Mouse (Mus musculus) frontal cortex, postnatal 14 days (tissue): Measurements from ENCODE around the gene Fgd2.

ENCODE experiments used
- DNase-seq, 2 experiments: peaks; one replicate each; pipeline ENCODE4 v3.0.0; 2022; ENCODE audit warnings: low spot score in 2 of 2

Gene Fgd2

GRCm38 (mm10) chr17:29397480-29398433 lies 37.0 kb downstream of the Fgd2 start:
- DNase-seq: peak in 1 of 2 experiments; percentile 21

- no peak for DNase-seq
These were observed 37.8 kb downstream of the Fgd2 start for GRCm38 (mm10) chr17:29398434-29399026.

DNA sequence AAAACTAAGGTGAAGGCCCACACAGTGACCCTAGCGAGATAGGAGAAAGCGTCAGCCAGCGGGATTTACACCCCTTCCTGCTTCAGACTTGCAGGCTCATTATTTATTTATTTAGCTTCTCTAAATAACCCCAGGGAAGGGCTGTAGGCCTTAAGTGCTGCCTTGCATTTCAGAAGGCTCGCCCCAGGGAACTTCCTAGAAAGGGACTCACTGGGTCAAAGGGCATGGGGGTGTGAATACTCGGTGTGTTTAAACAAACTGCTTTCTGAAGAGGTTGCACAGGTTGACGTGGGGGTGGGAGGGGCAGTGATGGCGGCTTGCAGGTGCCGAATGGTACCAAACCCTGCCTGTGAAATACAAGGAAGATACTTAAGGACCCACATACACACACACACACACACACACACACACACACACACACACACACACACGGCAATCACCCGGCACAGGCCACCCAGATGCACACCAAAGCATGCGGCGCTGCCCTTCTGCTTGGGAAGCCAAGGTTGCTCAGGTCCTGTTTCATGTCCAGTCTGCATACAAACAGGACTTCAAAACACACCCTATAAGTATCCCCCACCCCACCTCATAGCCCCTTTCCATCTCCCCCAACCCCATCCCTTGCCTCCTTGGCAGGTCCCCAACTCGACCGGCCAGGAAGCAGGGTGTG lies 38.7 kb downstream of the Fgd2 start:
- no peak for DNase-seq

DNA sequence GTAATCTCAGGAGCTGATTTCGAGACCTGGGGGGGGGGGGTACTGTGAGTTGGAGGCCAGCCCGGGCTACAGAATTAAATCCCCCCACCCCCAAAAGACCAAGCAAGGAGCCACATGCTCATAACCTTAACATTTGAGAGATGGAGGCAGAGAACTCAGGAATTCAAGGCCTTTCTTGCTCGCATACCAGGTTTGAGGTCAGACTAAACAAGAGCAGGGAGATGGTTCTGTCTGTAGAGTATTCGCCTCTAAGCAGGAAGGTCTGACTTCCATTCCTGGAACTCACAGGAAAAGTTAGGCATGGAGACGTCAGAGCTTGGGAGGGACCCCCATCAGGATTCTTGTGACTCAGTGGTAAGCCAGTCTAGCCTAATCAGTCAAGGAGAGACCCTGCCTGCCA lies 39.3 kb downstream of the Fgd2 start:
- DNase-seq: no peak

GRCm38 (mm10) chr17:29401741-29402268 lies 41.1 kb downstream of the Fgd2 start:
- DNase-seq: no peak

GRCm38 (mm10) chr17:29403179-29403578 lies 42.5 kb downstream of the Fgd2 start:
- DNase-seq: no peak

- DNase-seq: no peak
These were observed 44.8 kb downstream of the Fgd2 start for GRCm38 (mm10) chr17:29405501-29405900.

GRCm38 (mm10) chr17:29406077-29406476 lies 45.4 kb downstream of the Fgd2 start:
- DNase-seq: no peak

- DNase-seq: no peak
These were observed 46.7 kb downstream of the Fgd2 start for GRCm38 (mm10) chr17:29407405-29407804.

GRCm38 (mm10) chr17:29408364-29408763 lies 47.6 kb downstream of the Fgd2 start:
- DNase-seq: no peak

- no peak for DNase-seq
These were observed 49.2 kb downstream of the Fgd2 start for GRCm38 (mm10) chr17:29409800-29410343.

- no peak for DNase-seq
These were observed 51.2 kb downstream of the Fgd2 start for GRCm38 (mm10) chr17:29411821-29412425.

DNA sequence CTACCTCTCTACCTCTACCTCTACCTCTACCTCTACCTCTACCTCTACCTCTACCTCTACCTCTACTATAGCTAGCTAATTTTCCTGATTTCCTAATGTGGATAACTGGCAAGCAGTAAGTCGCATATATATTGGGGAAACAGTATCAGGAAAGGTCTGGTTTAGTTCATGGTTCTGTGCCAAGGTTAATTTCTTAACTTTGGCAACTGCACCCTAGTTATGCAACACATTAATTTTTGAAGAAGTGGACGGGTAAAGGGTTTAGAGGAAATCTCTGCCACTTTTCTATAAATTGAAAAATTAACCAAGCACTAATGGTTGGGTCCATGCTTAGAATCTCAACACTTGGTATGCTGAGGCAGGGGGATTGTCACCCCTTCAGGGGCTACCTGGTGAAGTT lies 53.9 kb downstream of the Fgd2 start:
- no peak for DNase-seq

GRCm38 (mm10) chr17:29415761-29416662 lies 55.3 kb downstream of the Fgd2 start:
- DNase-seq: no peak

GRCm38 (mm10) chr17:29416757-29417156 lies 56.0 kb downstream of the Fgd2 start:
- DNase-seq: no peak

DNA sequence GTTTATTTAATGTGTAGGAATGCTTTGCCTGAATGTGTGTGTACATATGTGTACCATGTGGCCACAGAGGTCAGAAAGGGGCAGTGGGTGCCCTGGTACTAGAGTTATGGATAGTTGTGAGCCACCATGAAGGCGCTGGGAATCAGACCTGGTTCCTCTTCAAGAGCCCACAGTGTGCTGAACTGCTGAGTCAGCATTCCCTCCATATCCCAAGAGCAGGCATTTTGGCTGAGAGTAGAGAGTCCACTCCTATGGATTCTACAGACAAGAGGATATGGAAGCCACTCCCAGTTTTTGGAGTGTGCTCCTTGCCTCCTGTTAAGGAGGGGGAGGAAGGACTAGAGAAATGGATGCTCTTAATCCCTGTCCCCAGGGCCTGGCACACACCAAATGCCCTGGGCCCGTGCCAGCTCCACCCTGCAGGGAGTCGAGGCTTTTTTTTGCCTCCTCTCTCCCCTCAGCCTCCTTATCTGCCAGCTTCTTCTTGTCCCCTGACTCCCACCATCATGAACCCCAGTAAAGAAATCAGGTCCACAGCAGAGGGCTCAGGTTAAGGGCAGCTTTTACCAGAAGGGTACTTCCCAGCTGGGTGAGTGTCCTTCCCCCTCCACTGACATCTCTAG lies 58.2 kb downstream of the Fgd2 start:
- DNase-seq: no peak

DNA sequence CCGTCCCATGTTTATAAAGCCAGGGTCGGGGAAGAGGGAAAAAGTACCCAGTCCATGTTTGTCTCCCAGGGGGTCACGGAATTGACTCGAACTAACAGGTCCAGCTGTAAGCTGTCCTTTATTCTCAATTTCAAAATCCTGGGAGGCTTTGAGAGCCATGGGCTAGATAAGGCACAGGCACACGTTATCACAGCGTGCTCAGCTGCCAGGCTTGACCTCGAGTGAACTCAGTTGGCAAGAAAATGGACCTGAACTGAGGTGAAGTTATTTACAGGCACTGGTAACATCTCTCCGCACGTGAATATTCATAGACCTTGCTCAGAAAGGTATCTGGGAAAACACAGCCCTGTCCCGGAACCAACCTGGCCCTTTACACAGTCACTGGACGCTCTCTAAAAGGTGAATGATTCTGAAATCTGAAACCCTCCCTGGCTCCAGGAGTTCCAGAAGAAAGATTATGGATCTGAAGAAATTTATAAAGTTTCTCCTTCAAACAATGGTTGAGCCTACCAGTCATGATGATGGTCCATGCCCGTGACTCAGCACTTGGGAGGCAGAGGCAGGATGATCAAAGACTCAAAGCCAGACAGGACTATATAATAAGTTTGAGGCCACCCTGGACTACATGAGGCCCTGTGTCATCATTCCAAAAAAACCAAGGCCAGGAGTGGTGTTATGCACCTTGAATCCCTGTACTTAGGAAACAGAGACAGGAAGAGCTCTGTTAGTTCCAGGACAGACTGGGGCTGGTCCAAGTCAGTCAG lies 59.4 kb downstream of the Fgd2 start:
- no peak for DNase-seq

DNA sequence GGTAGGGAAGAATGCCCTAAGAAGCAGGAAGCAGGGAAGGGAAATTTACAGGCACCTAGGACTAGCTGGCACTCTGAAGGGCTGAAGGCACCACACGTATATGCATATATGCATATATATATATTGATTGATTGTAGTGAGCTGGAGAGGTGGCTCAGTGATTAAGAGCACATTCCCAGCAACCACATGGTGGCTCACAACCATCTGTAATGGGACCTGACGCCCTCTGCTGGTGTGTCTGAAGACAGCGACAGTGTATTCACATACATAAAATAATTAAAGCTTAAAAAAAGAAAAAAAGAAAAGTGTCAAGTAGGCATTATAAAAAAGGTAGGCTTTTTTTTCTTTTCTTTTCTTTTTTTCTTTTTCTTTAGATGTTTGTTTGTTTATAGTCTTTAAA lies 60.6 kb downstream of the Fgd2 start:
- DNase-seq: no peak

DNA sequence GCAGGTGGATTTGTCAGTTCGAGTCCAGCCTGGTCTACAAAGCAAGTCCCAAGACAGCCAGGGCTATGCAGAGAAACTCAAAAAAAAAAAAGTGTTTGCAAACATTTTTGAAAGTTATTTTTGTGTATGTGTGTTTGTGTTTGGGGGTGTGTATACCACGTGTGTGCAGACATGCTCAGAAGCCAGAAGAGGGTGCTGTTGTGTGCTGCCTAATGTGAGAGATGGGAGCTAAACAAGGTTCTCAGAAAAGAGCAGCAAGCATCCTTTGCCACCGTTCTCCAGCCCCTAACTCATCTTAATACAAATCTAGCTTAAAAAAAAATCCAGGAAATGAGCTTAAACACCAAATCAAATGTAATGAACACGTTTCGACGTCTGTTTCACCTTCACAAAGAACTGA lies 61.6 kb downstream of the Fgd2 start:
- no peak for DNase-seq
